Mouse (Mus musculus) frontal cortex, adult (tissue): ENCODE measurements around the gene Cacna1a.

Experiments
- ATAC-seq: cut with Nextera tagmentation; 2 replicates; pipeline ENCODE4 v1.9.2; 2017; ENCODE audit warnings: mild to moderate bottlenecking, moderate library complexity, mixed read lengths; ENCODE audit not compliant: low TSS enrichment

Gene Cacna1a

GRCm38 (mm10) chr8:84539376-84539775 is 151.1 kb downstream of the Cacna1a start:
- peak; percentile 67; the same call in 1 of the 2 replicates for ATAC-seq

- ATAC-seq: no peak
These were observed 154.2 kb downstream of the Cacna1a start for GRCm38 (mm10) chr8:84542481-84542880.

GRCm38 (mm10) chr8:84545522-84545921 is 157.3 kb downstream of the Cacna1a start:
- no peak for ATAC-seq

- ATAC-seq: no peak
These were observed 164.2 kb downstream of the Cacna1a start for GRCm38 (mm10) chr8:84552457-84552856.

GRCm38 (mm10) chr8:84553106-84553505 is 164.9 kb downstream of the Cacna1a start:
- 0 out of 2 replicates have a peak, but pooled peaks have one; percentile 13 for ATAC-seq

- ATAC-seq: no peak
These were observed 165.4 kb downstream of the Cacna1a start for GRCm38 (mm10) chr8:84553617-84554016.

GRCm38 (mm10) chr8:84554301-84555027 is 166.2 kb downstream of the Cacna1a start:
- peak; percentile 58 for ATAC-seq

- no peak for ATAC-seq
These were observed 167.0 kb downstream of the Cacna1a start for GRCm38 (mm10) chr8:84555269-84555668.

GRCm38 (mm10) chr8:84557936-84558335 is 169.7 kb downstream of the Cacna1a start:
- ATAC-seq: peak; percentile 31; the same call in 1 of the 2 replicates

GRCm38 (mm10) chr8:84559121-84559604 is 170.9 kb downstream of the Cacna1a start:
- ATAC-seq: peak; percentile 29; the same call in 1 of the 2 replicates

GRCm38 (mm10) chr8:84561698-84562097 is 173.5 kb downstream of the Cacna1a start:
- no peak for ATAC-seq

- no peak for ATAC-seq
These were observed 175.8 kb downstream of the Cacna1a start for GRCm38 (mm10) chr8:84564042-84564441.

GRCm38 (mm10) chr8:84565577-84566360 is 177.5 kb downstream of the Cacna1a start:
- no peak for ATAC-seq

- no peak for ATAC-seq
These were observed 178.7 kb downstream of the Cacna1a start for GRCm38 (mm10) chr8:84566816-84567413.

- ATAC-seq: no peak
These were observed 179.3 kb downstream of the Cacna1a start for GRCm38 (mm10) chr8:84567541-84567940.

GRCm38 (mm10) chr8:84568737-84569136 is 180.5 kb downstream of the Cacna1a start:
- no peak for ATAC-seq

- no peak for ATAC-seq
These were observed 181.9 kb downstream of the Cacna1a start for GRCm38 (mm10) chr8:84569921-84570673.

- no peak for ATAC-seq
These were observed 189.2 kb downstream of the Cacna1a start for GRCm38 (mm10) chr8:84577432-84577831.

- ATAC-seq: no peak
These were observed 191.4 kb downstream of the Cacna1a start for GRCm38 (mm10) chr8:84579595-84579994.

- no peak for ATAC-seq
These were observed 197.1 kb downstream of the Cacna1a start for GRCm38 (mm10) chr8:84585311-84585710.

- no peak for ATAC-seq
These were observed 198.0 kb downstream of the Cacna1a start for GRCm38 (mm10) chr8:84586221-84586620.

- ATAC-seq: no peak
These were observed 200.3 kb downstream of the Cacna1a start for GRCm38 (mm10) chr8:84588498-84588897.
